In the genomic region with DNA sequence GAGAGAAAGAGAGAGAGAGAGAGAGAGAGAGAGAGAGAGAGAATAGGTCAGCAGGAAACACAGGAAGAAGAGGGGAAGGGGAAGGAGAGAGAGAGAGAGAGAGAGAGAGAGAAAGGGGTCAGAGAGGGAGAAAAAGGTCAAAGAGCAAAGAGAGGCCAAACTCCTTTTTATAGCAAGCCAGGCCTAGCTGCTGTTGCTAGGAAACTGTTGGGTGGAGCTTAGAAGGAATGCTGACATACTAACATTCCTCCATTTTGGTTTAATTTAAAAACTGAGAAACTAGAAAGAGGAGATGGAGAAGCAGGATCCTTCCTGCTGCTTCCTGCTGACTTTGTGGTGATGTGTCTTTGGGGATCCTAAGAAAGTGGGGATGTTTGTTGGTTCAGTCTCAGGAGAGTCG, we compare ENCODE assay signal across 27 mouse cellular contexts. TPM values are rescaled to one million over a fixed set of nuclear protein-coding genes. Genes with fewer than 3 reads are reported as not detected.
DNase-seq lines count a peak whose midpoint lies in the region; ATAC-seq and TF ChIP-seq lines count a peak whose summit lies in the region.
"Had no signal": no experiment of that assay in that cellular context is flagged by ENCODE, and none has a peak within 500 bp of the region (broad histone marks: within the 10 kb centered on the region; RNA-seq: fewer than 3 reads in every experiment).

No protein-coding gene starts in this region.

- H3K36me3 ChIP-seq in kidney, postnatal 0 days (ENCODE audit: insufficient read depth, low read length) = no peaks in the 10 kb centered on the region
- H3K36me3 ChIP-seq in ES-E14 (ENCODE audit: control insufficient read depth, insufficient read depth, low read length, poor library complexity, severe bottlenecking) = no peaks in the 10 kb centered on the region
- H3K36me3 ChIP-seq in midbrain, embryonic 16.5 days (ENCODE audit: control insufficient read depth, insufficient read depth, low read length) = no peaks in the 10 kb centered on the region
- H3K36me3 ChIP-seq: embryonic facial prominence, embryonic 15.5 days; forebrain, embryonic 15.5 days; intestine, embryonic 15.5 days; kidney, embryonic 15.5 days; liver, embryonic 13.5 days; midbrain, embryonic 10.5 days; stomach, embryonic 15.5 days had no signal

- H3K4me1 ChIP-seq in kidney, postnatal 0 days (replicated peaks; ENCODE audit: insufficient read depth, low read length) = no peaks in the 10 kb centered on the region
- H3K4me1 ChIP-seq in ES-E14 (ENCODE audit: control insufficient read depth in 2 of 2, insufficient read depth in 2 of 2, low read length in 2 of 2, poor library complexity in 1 of 2) = peaks cover 3 to 5% of the 10 kb centered on the region in 2 experiments; a peak in 3 of 4 replicates
- peaks cover 5% of the 10 kb centered on the region for H3K4me1 ChIP-seq in midbrain, embryonic 16.5 days (ENCODE audit: control insufficient read depth, insufficient read depth, low read length)
- H3K4me1 ChIP-seq: embryonic facial prominence, embryonic 15.5 days; intestine, embryonic 15.5 days; stomach, embryonic 15.5 days had no signal

- no peak overlapping the region for H3K9ac ChIP-seq in kidney, postnatal 0 days (ENCODE audit: low read depth, low read length)
- no peak overlapping the region for H3K9ac ChIP-seq in ES-E14 (ENCODE audit: insufficient read depth, low read depth, low read length, poor library complexity, severe bottlenecking)
- no peak overlapping the region for H3K9ac ChIP-seq in midbrain, embryonic 16.5 days (ENCODE audit: low read depth, low read length)
- H3K9ac ChIP-seq: embryonic facial prominence, embryonic 15.5 days; forebrain, embryonic 15.5 days; hindbrain, embryonic 14.5 days; intestine, embryonic 15.5 days; kidney, embryonic 15.5 days; liver, embryonic 13.5 days; stomach, embryonic 15.5 days had no signal

- TF ChIP-seq CTCF in kidney, postnatal 0 days (IDR thresholded peaks at IDR 0.05; ENCODE audit: low read depth) = no peak

- 88% methylated on average over 1 of the region's 1 CpGs for WGBS in kidney, postnatal 0 days
- WGBS in midbrain, embryonic 16.5 days = 70% methylated on average over 1 of the region's 1 CpGs

- no peak overlapping the region for H3K4me3 ChIP-seq in kidney, postnatal 0 days (replicated peaks; ENCODE audit: low read depth, low read length)
- H3K4me3 ChIP-seq in ES-E14 (ENCODE audit: insufficient read depth in 1 of 2, low read depth in 1 of 2, low read length in 2 of 2, poor library complexity in 1 of 2, severe bottlenecking in 1 of 2) = no peak overlapping the region
- no peak overlapping the region for H3K4me3 ChIP-seq in midbrain, embryonic 16.5 days (ENCODE audit: low read depth, low read length)
- H3K4me3 ChIP-seq: embryonic facial prominence, embryonic 15.5 days; forebrain, embryonic 15.5 days; intestine, embryonic 15.5 days; kidney, embryonic 15.5 days; layer of hippocampus, adult 2 months; liver, embryonic 13.5 days; midbrain, embryonic 10.5 days; stomach, embryonic 15.5 days had no signal

- no peaks in the 10 kb centered on the region for H3K27me3 ChIP-seq in kidney, postnatal 0 days (ENCODE audit: insufficient read depth, low read length)
- no peaks in the 10 kb centered on the region for H3K27me3 ChIP-seq in midbrain, embryonic 16.5 days (ENCODE audit: control insufficient read depth, insufficient read depth, low read depth, low read length)
- H3K27me3 ChIP-seq: embryonic facial prominence, embryonic 15.5 days; forebrain, embryonic 15.5 days; intestine, embryonic 15.5 days; kidney, embryonic 15.5 days; liver, embryonic 13.5 days; Patski; stomach, embryonic 15.5 days had no signal

- no peak overlapping the region for H3K4me2 ChIP-seq in kidney, postnatal 0 days (ENCODE audit: low read length)
- no peak overlapping the region for H3K4me2 ChIP-seq in midbrain, embryonic 16.5 days (ENCODE audit: low read length)
- H3K4me2 ChIP-seq: embryonic facial prominence, embryonic 15.5 days; forebrain, embryonic 15.5 days; hindbrain, embryonic 14.5 days; intestine, embryonic 15.5 days; kidney, embryonic 15.5 days; liver, embryonic 13.5 days; stomach, embryonic 15.5 days had no signal

- ATAC-seq in kidney, postnatal 0 days (replicated peaks; ENCODE audit: low FRiP score, low read depth) = no peak
- no peak for ATAC-seq in midbrain, embryonic 16.5 days
- ATAC-seq: forebrain, embryonic 15.5 days; intestine, embryonic 15.5 days; Patski had no signal

- no peaks in the 10 kb centered on the region for H3K9me3 ChIP-seq in kidney, postnatal 0 days (replicated peaks; ENCODE audit: low read length)
- H3K9me3 ChIP-seq in ES-E14 (ENCODE audit: control insufficient read depth, insufficient read depth, low read depth, low read length) = no peaks in the 10 kb centered on the region
- no peaks in the 10 kb centered on the region for H3K9me3 ChIP-seq in midbrain, embryonic 16.5 days (replicated peaks; ENCODE audit: control insufficient read depth, low read length, poor library complexity, severe bottlenecking)
- H3K9me3 ChIP-seq: embryonic facial prominence, embryonic 15.5 days; forebrain, embryonic 15.5 days; intestine, embryonic 15.5 days; kidney, embryonic 15.5 days; liver, embryonic 13.5 days; midbrain, embryonic 10.5 days; stomach, embryonic 15.5 days had no signal

- in situ Hi-C loops in ES-E14 (cut with MboI; ENCODE audit: low sequenced_read_pairs in 2 of 2, unreplicated experiment in 2 of 2) = no loop called here

- H3K27ac ChIP-seq in kidney, postnatal 0 days = no peak overlapping the region
- H3K27ac ChIP-seq in ES-E14 (ENCODE audit: insufficient read depth, low read depth, low read length, poor library complexity, severe bottlenecking) = no peak overlapping the region
- H3K27ac ChIP-seq in midbrain, embryonic 16.5 days (ENCODE audit: low read length) = no peak overlapping the region
- H3K27ac ChIP-seq: embryonic facial prominence, embryonic 15.5 days; forebrain, embryonic 15.5 days; hindbrain, embryonic 14.5 days; intestine, embryonic 15.5 days; kidney, embryonic 15.5 days; layer of hippocampus, adult 2 months; liver, embryonic 13.5 days; midbrain, embryonic 10.5 days; stomach, embryonic 15.5 days had no signal

- peak; percentile 9 for DNase-seq in kidney, postnatal 0 days (ENCODE audit: low spot score)
- DNase-seq in kidney, adult 11 months = no peak
- DNase-seq in ES-E14 (ENCODE audit: low read depth, low spot score) = peak; percentile 28
- DNase-seq in embryo, embryonic 10.5 days (ENCODE audit: low spot score) = peak; percentile 60
- no peak for DNase-seq in thymus, postnatal 14 days
- no peak for DNase-seq in urinary bladder, postnatal 10 days (ENCODE audit: low spot score)
- DNase-seq: adrenal gland, postnatal 10 days; B cell, adult 2 months; cerebellum, adult 18-20 months; cerebellum, postnatal 14 days; heart, postnatal 4 days; liver, embryonic 13.5 days; lung, adult 2 months; lung, postnatal 36 days; right cerebral cortex, adult 18-20 months; right cerebral cortex, postnatal 4 days; thymus, postnatal 36 days had no signal

TF ChIP-seq in ES-E14, 5 proteins besides CTCF, POLR2A, EP300 and RAD21:
- TF ChIP-seq CHD2 (IDR thresholded peaks at IDR 0.05; ENCODE audit: low read depth, low read length) (no peak), ZNF384 (IDR thresholded peaks at IDR 0.05; ENCODE audit: low read depth, low read length) (no peak), MAFK (IDR thresholded peaks at IDR 0.05; ENCODE audit: insufficient read depth, low read depth, low read length) (no peak), ZC3H11A (IDR thresholded peaks at IDR 0.05; ENCODE audit: borderline replicate concordance, low read depth, low read length) (no peak), HCFC1 (IDR thresholded peaks at IDR 0.05; ENCODE audit: borderline replicate concordance, insufficient read depth, low read length) (no peak)
TF ChIP-seq in ES-E14: peak in this region for 0.

RNA-seq across cellular contexts. Expression of gene Tvp23b, which starts 3.6 kb away (rescaled TPM):
- 83.6 and 83.7 TPM in 2 replicates for polyA plus RNA-seq in kidney, postnatal 0 days (2015; fragmentation: Nextera tagmentation; extraction: Ambion mirVana)
- total RNA-seq in ES-E14 (2012; rRNA removed) = 62.5 and 68.5 TPM in 2 replicates
- polyA plus RNA-seq in midbrain, embryonic 16.5 days (2015; fragmentation: Nextera tagmentation; extraction: Ambion mirVana) = 63.9 and 68.0 TPM in 2 replicates

RNA-seq across cellular contexts. Expression of gene Fbxw10, which starts 28.8 kb away (rescaled TPM):
- 0.53 and 0.93 TPM in 2 replicates for polyA plus RNA-seq in kidney, postnatal 0 days (2015; fragmentation: Nextera tagmentation; extraction: Ambion mirVana)
- total RNA-seq in ES-E14 (2012; rRNA removed) = 0.85 and 1.2 TPM in 2 replicates
- polyA plus RNA-seq in midbrain, embryonic 16.5 days (2015; fragmentation: Nextera tagmentation; extraction: Ambion mirVana) = 0.31 and 0.50 TPM in 2 replicates

RNA-seq across cellular contexts. Expression of gene Trim16, which starts 55.7 kb away (rescaled TPM):
- polyA plus RNA-seq in kidney, postnatal 0 days (2015; fragmentation: Nextera tagmentation; extraction: Ambion mirVana) = 16.4 and 18.1 TPM in 2 replicates
- 3.5 and 4.1 TPM in 2 replicates for total RNA-seq in ES-E14 (2012; rRNA removed)
- 6.8 and 8.0 TPM in 2 replicates for polyA plus RNA-seq in midbrain, embryonic 16.5 days (2015; fragmentation: Nextera tagmentation; extraction: Ambion mirVana)

Comparison
In these comparisons a context has a peak if more than half of its experiments do, and no peak if none do; other contexts are left out.
1. DNase-seq: peak in kidney, postnatal 0 days (single experiment), ES-E14 (single experiment) and embryo, embryonic 10.5 days (single experiment); none in kidney, adult 11 months (single experiment), thymus, postnatal 14 days (single experiment) and urinary bladder, postnatal 10 days (single experiment).